Mouse (Mus musculus) midbrain, embryonic 13.5 days (tissue): ENCODE data around the gene Cracr2a. TPM values are rescaled to one million over a fixed set of nuclear protein-coding genes. Genes with fewer than 3 reads are reported as not detected.
A peak's percentile ranks its signal among the peaks of the same experiment; 100 is the strongest.

Experiments used
- ATAC-seq: fragments of 200-750 bp; cut with Nextera tagmentation; 2 replicates; pipeline ENCODE4 v1.8.0; 2017; ENCODE audit warnings: mild to moderate bottlenecking, moderate TSS enrichment, moderate library complexity
- H3K27ac ChIP-seq: fragments of 300-500 bp; sonication (generic); 2 replicates; pipeline ENCODE4 v1.5.1; 2015; ENCODE audit warnings: inconsistent platforms, mild to moderate bottlenecking, moderate library complexity
- H3K27me3 ChIP-seq: fragments of 300-500 bp; sonication (generic); 2 replicates; pipeline ENCODE4 v1.6.1; 2015; ENCODE audit warnings: mild to moderate bottlenecking, inconsistent platforms
- H3K36me3 ChIP-seq: fragments of 300-500 bp; sonication (generic); 2 replicates; pipeline ENCODE4 v1.6.1; 2015; ENCODE audit warnings: mild to moderate bottlenecking, inconsistent platforms
- H3K4me1 ChIP-seq: fragments of 300-500 bp; sonication (generic); replicated peaks from 2 replicates; pipeline ENCODE4 v1.6.1; 2015; ENCODE audit warnings: inconsistent platforms
- H3K4me2 ChIP-seq: fragments of 300-500 bp; sonication (generic); replicated peaks from 2 replicates; pipeline ENCODE4 v1.6.1; 2015; ENCODE audit warnings: moderate library complexity, mild to moderate bottlenecking, inconsistent platforms
- H3K4me3 ChIP-seq: fragments of 300-500 bp; sonication (generic); replicated peaks from 2 replicates; pipeline ENCODE4 v1.5.1; 2015; ENCODE audit warnings: mild to moderate bottlenecking, inconsistent platforms
- H3K9ac ChIP-seq: fragments of 300-500 bp; sonication (generic); replicated peaks from 2 replicates; pipeline ENCODE4 v1.6.1; 2015; ENCODE audit warnings: mild to moderate bottlenecking, inconsistent platforms
- H3K9me3 ChIP-seq: fragments of 300-500 bp; sonication (generic); 2 replicates; pipeline ENCODE4 v1.6.1; 2016; ENCODE audit warnings: mild to moderate bottlenecking, inconsistent platforms
- WGBS: fragments of 180-500 bp; shearing (Covaris S2); methylation state at CpG from one replicate; pipeline ENCODE4 v1.1.7; 2015; 5-methylcytosine and 5-hydroxymethylcytosine counted together
- polyA plus RNA-seq: library from polyadenylated mRNA; unstranded; fragments of >200 nt; fragmentation: Nextera tagmentation; extraction: Ambion mirVana; gene quantifications from 2 replicates; pipeline ENCODE4 v1.2.1, GENCODE M21; 2015

The Cracr2a gene
- polyA plus RNA-seq, 1 experiment from 2014 or later, result 0.24 TPM

DNA sequence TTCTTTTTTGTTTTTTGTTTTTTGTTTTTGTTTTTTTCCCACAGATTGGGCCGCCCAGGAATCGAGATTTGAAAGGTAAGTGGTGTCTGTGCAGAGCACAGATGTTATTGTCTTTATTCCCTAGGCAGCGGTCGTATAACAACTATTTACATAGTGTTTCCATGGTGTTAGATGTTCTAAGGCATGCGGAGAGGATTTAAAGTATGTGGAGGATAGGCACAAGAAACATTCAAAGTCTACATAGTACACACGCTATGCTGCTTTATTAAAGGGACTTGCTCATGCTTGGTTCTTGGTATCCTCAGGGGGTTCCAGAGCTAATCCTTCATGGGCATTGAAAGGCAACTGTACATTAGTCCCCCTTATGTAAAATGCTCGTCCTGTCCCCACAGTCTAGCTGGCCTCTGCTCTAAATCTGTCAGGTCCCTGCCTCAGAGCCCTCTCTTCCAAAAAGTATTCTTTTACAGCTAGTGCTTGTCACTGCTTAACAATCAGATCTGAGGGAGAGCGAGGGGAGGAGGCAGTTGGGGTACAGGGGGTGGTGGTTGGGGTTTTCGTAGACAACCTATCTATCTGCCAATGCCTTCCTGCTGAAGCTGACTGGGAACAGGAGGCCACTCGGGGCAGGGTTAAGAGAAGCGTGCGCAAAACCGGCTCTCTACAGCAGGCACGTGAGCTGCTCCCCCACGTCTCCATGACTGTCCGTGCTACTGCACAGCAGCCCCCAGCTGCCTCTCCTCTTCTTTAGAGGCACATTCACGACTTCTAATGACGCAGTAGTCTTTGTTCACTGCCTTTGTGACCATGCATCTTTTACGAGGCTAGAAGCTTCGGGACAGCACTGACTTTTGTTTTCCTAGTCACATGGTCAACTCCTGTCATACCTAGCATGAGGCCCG, 156.3 kb downstream of the Cracr2a start:
- Histone ChIP-seq H3K9me3 (no peaks in the 10 kb centered on the region), H3K27ac (peak overlapping the region; percentile 68), H3K4me2 (peak overlapping the region; percentile 35), H3K4me3 (no peak overlapping the region), H3K36me3 (no peaks in the 10 kb centered on the region), H3K9ac (no peak overlapping the region), H3K27me3 (0 out of 2 replicates have a peak, but pooled peaks cover 4% of the 10 kb centered on the region), H3K4me1 (peaks cover 33% of the 10 kb centered on the region)
- 14% methylated on average over 21 of the region's 21 CpGs for WGBS
- ATAC-seq, result peak; percentile 85

- WGBS, result 79% methylated on average over 14 of the region's 14 CpGs
- peaks cover 46% of the 10 kb centered on the region for H3K4me1 ChIP-seq
- no peak overlapping the region for H3K4me2 ChIP-seq
- ATAC-seq, result no peak
- no peak overlapping the region for H3K9ac ChIP-seq
- H3K9me3 ChIP-seq, result no peaks in the 10 kb centered on the region
- H3K36me3 ChIP-seq, result no peaks in the 10 kb centered on the region; the same call in 1 of the 2 replicates
- 0 out of 2 replicates have a peak, but pooled peaks cover 4% of the 10 kb centered on the region for H3K27me3 ChIP-seq
- H3K27ac ChIP-seq, result no peak overlapping the region; the same call in 1 of the 2 replicates
- H3K4me3 ChIP-seq, result no peak overlapping the region
Measured at GRCm38 (mm10) chr6:127719875-127720274, 158.7 kb downstream of the Cracr2a start.

DNA sequence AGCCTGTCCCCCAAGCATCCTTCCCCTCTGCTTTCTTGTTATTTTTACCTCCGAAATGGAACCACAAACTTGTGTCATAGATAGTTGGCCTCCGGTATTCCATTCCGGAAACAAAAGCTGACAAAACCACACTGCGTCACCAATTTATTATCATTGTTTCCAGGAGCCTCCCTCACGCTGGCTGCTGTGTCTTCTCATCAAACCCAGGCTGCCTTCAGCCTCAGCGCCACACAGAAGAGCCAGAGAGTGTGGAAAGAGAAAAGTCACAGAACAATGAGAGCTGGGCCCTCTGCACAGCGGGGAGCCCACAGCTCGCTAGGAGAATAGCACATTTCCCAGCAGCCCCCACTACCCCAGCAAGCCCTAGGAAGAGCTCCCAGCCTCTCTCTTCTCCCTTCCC, 162.0 kb downstream of the Cracr2a start:
- WGBS, result 24% methylated on average over 8 of the region's 8 CpGs
- Histone ChIP-seq H3K4me3 (no peak overlapping the region), H3K27ac (peak overlapping the region; percentile 44), H3K4me1 (peaks cover 26% of the 10 kb centered on the region), H3K36me3 (peaks cover 15% of the 10 kb centered on the region; the same call in 1 of the 2 replicates), H3K9ac (no peak overlapping the region), H3K9me3 (no peaks in the 10 kb centered on the region), H3K27me3 (0 out of 2 replicates have a peak, but pooled peaks cover 4% of the 10 kb centered on the region), H3K4me2 (peak overlapping the region; percentile 11; the same call in 1 of the 2 replicates)
- ATAC-seq, result peak; percentile 9; the same call in 1 of the 2 replicates

Other genes with a start within 250 kb of the Cracr2a start
- 90.4 and 91.7 TPM in 2 replicates for gene Parp11, start 114.5 kb upstream of the Cracr2a start, polyA plus RNA-seq
- 32.1 and 32.7 TPM in 2 replicates for gene Prmt8, start 208.1 kb downstream of the Cracr2a start, polyA plus RNA-seq